Mouse (Mus musculus): ENCODE measurements around the gene 1810043G02Rik. TPM values are rescaled to one million over a fixed set of nuclear protein-coding genes. Genes with fewer than 3 reads are reported as not detected.
"Not testable (repeated sequence)": the region's sequence is repeated elsewhere in the genome, so short reads cannot be mapped to it uniquely, and the experiment has no call there.

The 1810043G02Rik gene
- polyA plus RNA-seq (2015; fragmentation: Nextera tagmentation; extraction: Ambion mirVana), result 19.9 and 22.6 TPM in 2 replicates

DNA sequence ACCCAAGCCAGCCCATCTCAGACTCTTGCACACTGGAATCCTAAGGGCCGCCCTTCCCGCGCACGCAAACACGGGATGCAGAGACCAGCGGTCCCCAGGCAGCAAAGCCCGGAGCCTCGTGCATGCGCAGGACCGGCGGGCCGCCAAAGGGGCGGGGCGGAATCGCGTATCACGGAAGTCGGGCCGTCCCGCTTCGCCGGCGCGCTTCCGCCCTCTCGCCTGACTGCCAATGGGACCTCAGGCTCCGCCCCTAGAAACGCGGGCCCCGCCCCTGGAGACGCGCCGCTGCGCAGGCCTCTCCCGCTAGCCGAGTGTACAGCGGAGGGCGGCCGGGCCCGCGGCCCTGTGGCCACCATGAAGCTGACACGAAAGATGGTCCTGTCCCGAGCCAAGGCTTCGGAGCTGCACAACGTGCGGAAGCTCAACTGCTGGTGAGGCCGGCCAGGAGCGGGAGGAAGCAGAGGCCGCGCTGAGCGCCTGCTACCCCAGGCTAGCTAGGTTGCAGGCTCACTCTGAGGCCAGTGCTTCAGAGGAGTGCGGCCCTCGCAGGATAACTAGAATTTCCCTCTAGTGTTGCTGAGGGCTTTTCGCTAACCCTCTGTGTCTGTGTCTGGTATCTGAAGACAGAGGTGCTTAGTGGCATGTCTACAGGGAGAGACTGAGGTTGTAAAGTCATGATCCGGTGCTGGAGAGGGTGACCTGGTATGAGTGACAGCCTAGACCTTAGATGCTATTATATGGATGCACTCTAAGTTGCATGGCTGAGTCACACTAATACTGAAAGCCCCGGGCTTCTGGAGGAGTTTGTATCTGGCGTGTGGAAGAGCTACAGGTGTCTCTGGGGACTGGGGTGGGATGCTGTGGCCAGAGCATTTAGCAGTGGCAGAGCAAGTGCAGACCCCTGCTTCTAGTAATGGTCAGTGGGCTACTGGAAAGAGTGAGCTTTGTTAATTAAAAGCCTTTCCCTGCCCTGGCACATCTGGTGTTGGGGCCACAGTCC lies at the start of gene 1810043G02Rik:
TSS of gene 1810043G02Rik (plus strand) at position 174 of the 1,000 bp plus-strand sequence.
- H3K27me3 ChIP-seq (ENCODE audit: control insufficient read depth, insufficient read depth, low read depth, low read length), result no peaks in the 10 kb centered on the region
- peak; percentile 99 for ATAC-seq (ENCODE audit: low read depth)
- H3K4me2 ChIP-seq (ENCODE audit: low read depth, low read length), result peak within 1 kb of the TSS; percentile 76
- no peaks in the 10 kb centered on the region for H3K9me3 ChIP-seq (ENCODE audit: control insufficient read depth, low read length)
- peaks cover 2% of the 10 kb centered on the region for H3K36me3 ChIP-seq (ENCODE audit: control insufficient read depth, insufficient read depth, low read length)
- peak within 1 kb of the TSS; percentile 72 for H3K9ac ChIP-seq (ENCODE audit: low read length)
- H3K4me1 ChIP-seq (replicated peaks; ENCODE audit: control insufficient read depth, insufficient read depth, low read length), result peaks cover 9% of the 10 kb centered on the region; the same call in 1 of the 2 replicates
- H3K27ac ChIP-seq (ENCODE audit: low read length), result no peak within 1 kb of the TSS
- 2% methylated on average over 57 of the region's 57 CpGs for WGBS
- H3K4me3 ChIP-seq (ENCODE audit: low read length), result peak within 1 kb of the TSS; percentile 64

DNA sequence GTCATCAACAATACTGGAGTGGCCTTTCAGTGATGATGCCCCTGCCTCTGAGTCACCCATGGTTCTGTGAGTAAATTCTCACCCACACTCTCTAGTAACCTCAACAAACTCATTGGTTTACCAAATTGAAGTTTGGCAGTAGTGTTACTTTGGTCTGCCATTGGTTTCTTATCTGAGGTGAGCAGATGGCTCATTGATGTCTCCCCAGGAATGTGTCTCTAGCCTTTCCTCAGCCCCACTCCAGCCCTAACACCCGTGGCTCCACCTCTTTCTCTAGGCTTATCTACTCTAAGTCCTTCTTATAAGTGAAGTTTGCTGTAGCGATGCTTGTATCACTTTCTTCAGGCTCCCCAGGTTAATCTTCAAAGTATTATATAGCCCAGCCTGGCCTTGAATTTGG lies 38.6 kb upstream of the 1810043G02Rik start:
- Histone ChIP-seq H3K36me3 (ENCODE audit: control insufficient read depth, insufficient read depth, low read length) (no peaks in the 10 kb centered on the region), H3K4me2 (ENCODE audit: low read depth, low read length) (no peak overlapping the region), H3K27me3 (ENCODE audit: control insufficient read depth, insufficient read depth, low read depth, low read length) (no peaks in the 10 kb centered on the region), H3K27ac (ENCODE audit: low read length) (no peak overlapping the region), H3K4me1 (replicated peaks; ENCODE audit: control insufficient read depth, insufficient read depth, low read length) (no peaks in the 10 kb centered on the region), H3K4me3 (ENCODE audit: low read length) (no peak overlapping the region), H3K9ac (ENCODE audit: low read length) (no peak overlapping the region), H3K9me3 (ENCODE audit: control insufficient read depth, low read length) (no peaks in the 10 kb centered on the region)
- no peak for ATAC-seq (ENCODE audit: low read depth)
- 53% methylated on average over 2 of the region's 2 CpGs for WGBS

DNA sequence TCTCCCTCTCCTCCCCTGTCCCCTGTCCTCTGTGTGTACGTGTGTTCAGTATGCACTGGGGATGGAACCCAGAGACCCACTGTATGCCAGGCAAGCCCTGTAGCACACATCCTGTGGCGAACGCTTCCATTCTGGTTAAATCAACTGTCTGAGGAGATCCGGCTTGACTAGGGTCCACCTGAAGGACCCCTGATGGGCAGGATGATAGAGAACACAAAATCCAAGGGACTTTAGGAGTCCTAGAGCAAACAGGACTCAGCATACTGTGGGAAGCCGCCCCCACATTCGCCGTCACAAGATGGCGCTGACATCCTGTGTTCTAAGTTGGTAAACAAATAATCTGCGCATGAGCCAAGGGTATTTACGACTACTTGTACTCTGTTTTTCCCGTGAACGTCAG lies 27.9 kb upstream of the 1810043G02Rik start:
- H3K9me3 ChIP-seq (ENCODE audit: control insufficient read depth, low read length); H3K4me2 ChIP-seq (ENCODE audit: low read depth, low read length); H3K36me3 ChIP-seq (ENCODE audit: control insufficient read depth, insufficient read depth, low read length); H3K4me1 ChIP-seq (replicated peaks; ENCODE audit: control insufficient read depth, insufficient read depth, low read length); H3K27ac ChIP-seq (ENCODE audit: low read length); H3K27me3 ChIP-seq (ENCODE audit: control insufficient read depth, insufficient read depth, low read depth, low read length); ATAC-seq (ENCODE audit: low read depth); H3K9ac ChIP-seq (ENCODE audit: low read length); H3K4me3 ChIP-seq (ENCODE audit: low read length): not testable (repeated sequence)
- WGBS, result 85% methylated on average over 8 of the region's 12 CpGs

DNA sequence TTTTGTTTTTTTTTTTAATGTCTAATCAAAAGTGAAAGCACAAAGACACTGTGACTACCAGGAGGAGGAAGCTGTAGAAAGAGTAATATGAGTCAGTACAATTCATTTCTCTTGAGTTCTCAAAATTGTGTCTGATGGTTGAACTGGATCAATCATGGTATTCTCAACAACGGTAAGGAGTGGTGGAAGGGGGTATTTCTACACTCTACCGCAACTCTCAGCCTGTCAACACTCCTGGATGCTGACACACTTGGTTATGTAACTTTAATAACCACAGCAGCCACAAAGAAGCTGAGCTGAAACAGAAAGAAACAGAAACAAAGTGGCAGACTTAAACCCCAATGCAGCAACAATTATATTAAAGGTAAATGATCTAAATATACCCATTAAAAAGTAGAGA lies 15.6 kb upstream of the 1810043G02Rik start:
- no peak overlapping the region for H3K9ac ChIP-seq (ENCODE audit: low read length)
- no peak overlapping the region for H3K4me3 ChIP-seq (ENCODE audit: low read length)
- H3K36me3 ChIP-seq (ENCODE audit: control insufficient read depth, insufficient read depth, low read length), result no peaks in the 10 kb centered on the region
- H3K27me3 ChIP-seq (ENCODE audit: control insufficient read depth, insufficient read depth, low read depth, low read length), result peaks cover 1% of the 10 kb centered on the region; the same call in 1 of the 2 replicates
- no peaks in the 10 kb centered on the region for H3K4me1 ChIP-seq (replicated peaks; ENCODE audit: control insufficient read depth, insufficient read depth, low read length)
- no peaks in the 10 kb centered on the region for H3K9me3 ChIP-seq (ENCODE audit: control insufficient read depth, low read length)
- H3K27ac ChIP-seq (ENCODE audit: low read length), result no peak overlapping the region
- WGBS, result 77% methylated on average over 2 of the region's 2 CpGs
- no peak for ATAC-seq (ENCODE audit: low read depth)
- no peak overlapping the region for H3K4me2 ChIP-seq (ENCODE audit: low read depth, low read length)

DNA sequence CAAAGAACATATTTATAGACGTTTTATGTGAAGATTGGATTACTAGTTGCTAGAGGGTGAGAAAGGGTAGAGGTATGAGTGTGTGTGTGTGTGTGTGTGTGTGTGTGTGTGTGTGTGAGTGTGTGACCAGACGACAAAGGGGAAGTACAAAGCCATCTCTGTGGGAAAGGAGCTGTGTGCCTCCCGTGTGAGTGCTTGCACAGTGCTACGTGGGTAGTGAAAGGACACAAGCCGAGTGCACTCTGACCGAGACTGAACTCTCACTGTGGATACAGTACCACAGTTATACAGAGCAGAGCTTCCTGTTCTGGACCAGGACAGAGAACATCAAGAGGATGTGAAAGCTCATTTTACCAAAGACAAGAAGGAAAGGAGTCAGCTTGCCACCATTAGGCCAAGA lies 14.4 kb upstream of the 1810043G02Rik start:
- Histone ChIP-seq H3K9me3 (ENCODE audit: control insufficient read depth, low read length) (no peaks in the 10 kb centered on the region), H3K4me1 (replicated peaks; ENCODE audit: control insufficient read depth, insufficient read depth, low read length) (no peaks in the 10 kb centered on the region), H3K27me3 (ENCODE audit: control insufficient read depth, insufficient read depth, low read depth, low read length) (peaks cover 11% of the 10 kb centered on the region; the same call in 1 of the 2 replicates), H3K4me3 (ENCODE audit: low read length) (no peak overlapping the region), H3K9ac (ENCODE audit: low read length) (no peak overlapping the region), H3K36me3 (ENCODE audit: control insufficient read depth, insufficient read depth, low read length) (no peaks in the 10 kb centered on the region), H3K4me2 (ENCODE audit: low read depth, low read length) (no peak overlapping the region), H3K27ac (ENCODE audit: low read length) (no peak overlapping the region)
- WGBS, result 61% methylated on average over 6 of the region's 6 CpGs
- ATAC-seq (ENCODE audit: low read depth), result no peak

DNA sequence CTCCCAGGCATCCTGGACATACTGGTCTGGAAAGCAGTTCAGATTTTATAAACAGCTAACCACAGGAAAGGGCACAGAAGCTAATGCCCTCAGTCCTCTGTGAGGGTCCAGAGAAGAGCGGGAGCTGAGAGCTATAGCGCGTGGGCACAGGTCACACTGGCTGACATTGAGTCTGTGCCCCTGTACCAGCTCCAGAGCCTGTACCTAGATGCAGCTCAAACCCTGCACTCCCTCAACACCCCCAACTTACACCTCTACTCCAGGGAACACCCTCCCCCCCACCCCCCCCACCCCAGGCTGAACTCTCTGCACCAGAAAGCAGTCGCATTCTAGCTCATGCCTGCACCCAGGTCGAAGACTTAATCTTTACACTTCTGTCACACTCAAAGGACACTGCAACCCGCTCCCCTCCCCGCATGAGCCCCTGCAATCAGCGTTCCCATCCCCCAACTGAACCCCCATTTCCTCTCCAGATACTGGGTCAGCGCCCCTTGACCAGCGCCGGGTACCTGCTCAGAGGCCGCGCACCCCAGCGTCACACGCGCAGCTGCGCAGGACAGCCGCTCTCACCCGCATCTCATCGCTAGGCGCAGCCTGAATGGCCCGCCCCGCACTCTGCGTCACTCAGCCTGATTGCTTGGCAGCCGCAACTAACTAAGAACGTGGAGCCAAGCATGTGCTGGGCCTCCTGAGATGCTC lies 8.9 kb upstream of the 1810043G02Rik start:
- Histone ChIP-seq H3K4me3 (ENCODE audit: low read length) (peak overlapping the region; percentile 22), H3K9me3 (ENCODE audit: control insufficient read depth, low read length) (no peaks in the 10 kb centered on the region), H3K36me3 (ENCODE audit: control insufficient read depth, insufficient read depth, low read length) (no peaks in the 10 kb centered on the region), H3K9ac (ENCODE audit: low read length) (peak overlapping the region; percentile 19; the same call in 1 of the 2 replicates), H3K4me1 (replicated peaks; ENCODE audit: control insufficient read depth, insufficient read depth, low read length) (no peaks in the 10 kb centered on the region), H3K27ac (ENCODE audit: low read length) (no peak overlapping the region), H3K4me2 (ENCODE audit: low read depth, low read length) (peak overlapping the region; percentile 56), H3K27me3 (ENCODE audit: control insufficient read depth, insufficient read depth, low read depth, low read length) (peaks cover 26% of the 10 kb centered on the region)
- 4% methylated on average over 26 of the region's 26 CpGs for WGBS
- peak; percentile 65 for ATAC-seq (ENCODE audit: low read depth)

DNA sequence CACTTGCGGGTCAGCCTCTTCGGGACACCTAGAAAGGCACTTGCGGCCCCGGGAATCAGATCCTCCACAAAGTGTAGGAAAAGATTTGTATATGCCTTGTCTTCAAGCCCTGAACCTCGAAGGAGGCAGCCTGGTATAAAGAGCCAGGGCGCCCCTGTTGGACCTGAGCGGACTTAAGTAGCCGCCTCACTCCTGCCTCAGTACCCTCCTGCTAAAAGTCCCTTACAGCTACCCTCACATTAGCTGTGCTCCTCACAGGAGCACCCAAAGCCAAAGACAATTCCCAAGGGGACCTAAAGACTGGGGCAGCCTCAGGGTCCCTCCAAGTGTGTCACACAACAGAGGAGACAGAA lies 8.4 kb upstream of the 1810043G02Rik start:
- H3K9ac ChIP-seq (ENCODE audit: low read length), result peak overlapping the region; percentile 19; the same call in 1 of the 2 replicates
- H3K4me2 ChIP-seq (ENCODE audit: low read depth, low read length), result peak overlapping the region; percentile 56; the same call in 1 of the 2 replicates
- WGBS, result 10% methylated on average over 8 of the region's 8 CpGs
- H3K9me3 ChIP-seq (ENCODE audit: control insufficient read depth, low read length), result no peaks in the 10 kb centered on the region
- no peaks in the 10 kb centered on the region for H3K36me3 ChIP-seq (ENCODE audit: control insufficient read depth, insufficient read depth, low read length)
- 0 out of 2 replicates have a peak, but pooled peaks have one; percentile 26 for ATAC-seq (ENCODE audit: low read depth)
- peak overlapping the region; percentile 22; the same call in 1 of the 2 replicates for H3K4me3 ChIP-seq (ENCODE audit: low read length)
- no peaks in the 10 kb centered on the region for H3K4me1 ChIP-seq (replicated peaks; ENCODE audit: control insufficient read depth, insufficient read depth, low read length)
- no peak overlapping the region for H3K27ac ChIP-seq (ENCODE audit: low read length)
- peaks cover 26% of the 10 kb centered on the region for H3K27me3 ChIP-seq (ENCODE audit: control insufficient read depth, insufficient read depth, low read depth, low read length)

DNA sequence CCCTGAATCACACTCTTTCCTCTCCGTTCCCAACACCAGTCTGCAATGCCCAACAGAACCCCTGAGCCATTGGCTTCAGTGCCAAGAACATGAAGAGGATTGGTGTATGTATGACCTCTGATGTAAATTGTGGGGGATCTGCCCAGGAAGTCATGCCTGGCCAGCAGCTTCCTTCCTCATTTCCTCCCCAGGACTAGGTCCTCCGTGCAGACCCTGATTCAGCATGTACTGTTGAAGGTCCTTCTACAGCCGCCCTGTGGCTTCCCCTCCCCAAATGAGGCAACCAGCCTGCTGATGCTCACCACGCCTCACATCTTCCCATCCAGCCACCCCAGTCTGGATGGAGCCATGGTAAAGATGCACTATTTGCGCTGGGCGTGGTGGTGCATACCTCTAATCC lies 7.8 kb upstream of the 1810043G02Rik start, which contains the start of gene Trpm2:
TSS of gene Trpm2 (minus strand) at position 83 of the 400 bp plus-strand sequence.
- no peaks in the 10 kb centered on the region for H3K9me3 ChIP-seq (ENCODE audit: control insufficient read depth, low read length)
- 67% methylated on average over 6 of the region's 6 CpGs for WGBS
- no peak for ATAC-seq (ENCODE audit: low read depth)
- H3K4me2 ChIP-seq (ENCODE audit: low read depth, low read length), result peak within 1 kb of the TSS; percentile 56
- H3K27me3 ChIP-seq (ENCODE audit: control insufficient read depth, insufficient read depth, low read depth, low read length), result peaks cover 26% of the 10 kb centered on the region
- no peak within 1 kb of the TSS for H3K27ac ChIP-seq (ENCODE audit: low read length)
- H3K9ac ChIP-seq (ENCODE audit: low read length), result peak within 1 kb of the TSS; percentile 19; the same call in 1 of the 2 replicates
- peak within 1 kb of the TSS; percentile 22 for H3K4me3 ChIP-seq (ENCODE audit: low read length)
- no peaks in the 10 kb centered on the region for H3K4me1 ChIP-seq (replicated peaks; ENCODE audit: control insufficient read depth, insufficient read depth, low read length)
- no peaks in the 10 kb centered on the region for H3K36me3 ChIP-seq (ENCODE audit: control insufficient read depth, insufficient read depth, low read length)

DNA sequence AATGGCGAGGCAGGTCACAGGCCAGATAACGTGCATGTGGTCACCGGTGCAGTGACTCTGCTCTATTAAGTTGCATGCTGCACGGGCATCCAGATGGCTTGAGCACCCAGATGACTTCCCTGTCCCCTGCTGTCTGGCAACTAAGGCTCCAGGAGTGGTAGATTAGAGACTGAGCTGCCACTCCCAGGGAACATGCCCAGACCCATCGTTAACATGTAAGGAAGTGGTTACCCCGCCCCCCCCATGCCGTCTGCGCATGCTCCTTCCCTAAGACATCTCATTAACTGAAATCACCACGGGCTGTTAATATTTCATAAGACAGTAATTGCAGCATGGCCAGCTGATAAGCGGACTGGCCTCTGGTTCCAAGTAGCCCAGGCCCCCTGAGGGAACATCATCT lies 7.1 kb upstream of the 1810043G02Rik start:
- Histone ChIP-seq H3K4me3 (ENCODE audit: low read length) (no peak overlapping the region), H3K9me3 (ENCODE audit: control insufficient read depth, low read length) (no peaks in the 10 kb centered on the region), H3K9ac (ENCODE audit: low read length) (no peak overlapping the region), H3K4me1 (replicated peaks; ENCODE audit: control insufficient read depth, insufficient read depth, low read length) (no peaks in the 10 kb centered on the region), H3K4me2 (ENCODE audit: low read depth, low read length) (no peak overlapping the region), H3K27ac (ENCODE audit: low read length) (no peak overlapping the region), H3K36me3 (ENCODE audit: control insufficient read depth, insufficient read depth, low read length) (no peaks in the 10 kb centered on the region), H3K27me3 (ENCODE audit: control insufficient read depth, insufficient read depth, low read depth, low read length) (peaks cover 26% of the 10 kb centered on the region)
- 80% methylated on average over 10 of the region's 10 CpGs for WGBS
- no peak for ATAC-seq (ENCODE audit: low read depth)
